Mouse (Mus musculus): ENCODE data around the gene Npw.

DNA sequence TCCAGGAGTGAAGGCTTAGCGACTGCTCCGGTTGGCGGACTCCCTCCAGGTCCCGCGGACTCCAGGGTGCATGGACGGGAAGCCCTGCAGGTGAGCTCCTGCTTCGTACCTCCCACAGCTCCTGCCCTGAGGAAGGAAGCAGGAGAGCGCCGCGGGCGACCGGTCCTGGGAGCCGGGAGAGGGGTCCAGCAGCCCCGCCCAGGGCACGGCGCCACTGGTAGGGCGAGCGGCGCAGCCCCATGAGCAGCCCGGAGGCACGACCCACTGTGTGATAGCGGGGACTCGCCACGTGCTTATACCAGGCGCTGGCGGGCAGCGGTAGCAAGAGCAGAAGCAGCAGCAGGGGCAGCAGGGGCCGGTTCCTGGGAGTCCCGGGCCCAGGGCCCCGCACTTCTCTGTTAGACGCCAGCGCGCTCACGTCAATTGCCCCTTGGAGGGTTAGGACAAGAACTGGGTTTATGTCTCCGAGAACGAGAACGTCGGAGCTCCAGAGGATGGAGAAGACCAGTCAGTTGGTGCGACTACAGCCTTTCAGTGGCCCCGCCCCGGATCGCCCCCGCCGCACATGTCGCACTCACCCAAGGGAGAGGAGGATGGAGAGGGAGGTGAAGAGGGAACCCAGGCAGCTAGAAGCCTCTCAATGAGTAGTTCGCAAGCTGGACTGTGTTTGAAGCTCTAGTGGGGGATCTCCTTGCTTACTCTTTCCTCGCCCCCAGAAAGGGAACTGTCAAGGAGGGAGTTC is at the start of gene Npw:
- TF ChIP-seq EP300 (IDR thresholded peaks at IDR 0.05; ENCODE audit: insufficient read depth, low read depth, low read length) (no peak), CTCF (IDR thresholded peaks at IDR 0.05) (no peak), POLR2A (IDR thresholded peaks at IDR 0.05; ENCODE audit: insufficient read depth, low read depth, low read length) (no peak)
